Mouse (Mus musculus) testis, adult 2 months (tissue): ENCODE data around the gene Csrp2. TPM values are rescaled to one million over a fixed set of nuclear protein-coding genes. Genes with fewer than 3 reads are reported as not detected.

Experiments used
- H3K27ac ChIP-seq: fragments of 200-500 bp; 2 replicates; pipeline ENCODE4 v1.5.1; 2012; ENCODE audit warnings: low read depth, low read length; ENCODE audit not compliant: control insufficient read depth, insufficient read depth
- H3K27me3 ChIP-seq: fragments of 200-500 bp; 2 replicates; pipeline ENCODE4 v1.6.1; 2012; ENCODE audit warnings: mild to moderate bottlenecking, low read length, moderate library complexity; ENCODE audit not compliant: control insufficient read depth, insufficient read depth
- H3K36me3 ChIP-seq: fragments of 200-500 bp; 2 replicates; pipeline ENCODE4 v1.6.1; 2012; ENCODE audit warnings: mild to moderate bottlenecking, low read length; ENCODE audit not compliant: control insufficient read depth, insufficient read depth
- H3K4me1 ChIP-seq: fragments of 200-500 bp; 2 replicates; pipeline ENCODE4 v1.6.1; 2012; ENCODE audit warnings: low read length; ENCODE audit not compliant: control insufficient read depth, insufficient read depth
- H3K4me3 ChIP-seq: fragments of 200-500 bp; 2 replicates; pipeline ENCODE4 v1.5.1; 2012; ENCODE audit warnings: low read depth, mild to moderate bottlenecking, low read length, moderate library complexity, mixed read lengths; ENCODE audit not compliant: control insufficient read depth
- CTCF ChIP-seq: fragments of 200-500 bp; IDR thresholded peaks from 2 replicates; pipeline ENCODE4 v1.5.1; 2012; ENCODE audit warnings: low read depth, mild to moderate bottlenecking, inconsistent platforms, low read length, moderate library complexity; ENCODE audit not compliant: control insufficient read depth, insufficient read depth, insufficient replicate concordance
- POLR2A ChIP-seq: fragments of 200-500 bp; IDR thresholded peaks from 2 replicates; pipeline ENCODE4 v1.6.1; 2012; ENCODE audit warnings: low read depth, mild to moderate bottlenecking, inconsistent platforms, low read length, moderate library complexity; ENCODE audit not compliant: control insufficient read depth
- polyA plus RNA-seq: library from polyadenylated mRNA; depleted of rRNA; stranded (reverse); fragments of >200 nt; gene quantifications from 2 replicates; pipeline ENCODE4 v1.2.3, GENCODE M21; 2012

The Csrp2 gene
- polyA plus RNA-seq, 1 experiment = 37.4 TPM

DNA sequence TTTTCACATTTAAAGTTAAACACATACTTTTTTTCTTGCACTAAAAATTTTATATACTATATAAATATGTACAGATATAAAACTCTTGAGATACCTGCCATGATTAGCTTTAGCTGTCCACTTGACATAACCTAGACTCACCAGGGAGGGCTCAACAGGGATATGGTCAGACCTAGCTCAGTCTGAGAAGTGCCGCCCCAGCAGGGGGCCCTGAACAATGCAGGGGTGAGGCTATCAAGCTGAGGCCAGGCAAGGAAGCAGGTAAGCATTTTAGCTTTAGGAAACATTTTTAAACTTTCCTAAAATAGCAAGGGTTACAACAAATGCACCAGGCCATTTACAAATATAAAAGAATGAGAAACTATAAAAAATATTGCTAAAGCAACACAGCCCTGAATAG is 31.5 kb downstream of the Csrp2 start:
- Histone ChIP-seq H3K4me3 (no peak overlapping the region), H3K27ac (no peak overlapping the region), H3K27me3 (no peaks in the 10 kb centered on the region), H3K36me3 (peaks cover 1% of the 10 kb centered on the region; the same call in 1 of the 2 replicates), H3K4me1 (no peaks in the 10 kb centered on the region; the same call in 1 of the 2 replicates)
- TF ChIP-seq CTCF (no peak), POLR2A (no peak)

DNA sequence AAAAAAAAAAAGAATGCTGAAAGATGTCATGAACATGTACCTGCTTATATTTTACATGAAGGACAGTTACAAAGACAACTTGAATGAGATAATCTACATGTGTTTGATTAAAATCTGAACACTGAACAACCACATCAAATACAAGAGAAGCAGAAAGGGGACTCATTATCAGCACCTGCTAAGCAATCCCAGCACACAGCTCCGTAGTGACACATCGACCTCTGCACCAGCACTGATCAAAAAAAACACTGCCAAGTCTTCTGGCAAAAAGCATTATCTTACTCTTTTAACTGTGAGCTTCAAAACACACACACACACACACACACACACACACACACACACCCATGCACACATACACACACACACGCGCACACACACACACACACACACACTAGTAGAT is 32.2 kb downstream of the Csrp2 start:
- Histone ChIP-seq H3K36me3 (peaks cover 1% of the 10 kb centered on the region; the same call in 1 of the 2 replicates), H3K27ac (no peak overlapping the region)
- TF ChIP-seq CTCF (no peak), POLR2A (no peak)

DNA sequence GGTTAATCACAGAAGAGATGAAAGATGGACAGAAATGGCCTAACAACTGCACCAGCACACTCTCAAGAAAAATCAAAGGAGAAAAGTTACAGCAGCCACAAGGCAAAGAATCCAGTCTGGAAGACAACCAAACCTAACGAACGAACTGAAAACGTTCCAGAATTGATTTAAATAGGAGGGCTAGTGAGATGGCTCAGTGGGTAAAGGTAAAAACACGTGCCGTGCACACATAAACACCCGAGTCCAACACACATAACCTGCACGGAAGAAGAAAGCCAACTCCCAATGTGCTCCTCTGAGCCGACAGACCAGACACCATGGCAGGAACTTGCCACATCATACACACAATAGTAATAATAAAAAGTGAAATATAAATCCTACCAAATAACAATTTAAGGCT is 32.7 kb downstream of the Csrp2 start:
- no peak overlapping the region; the same call in 1 of the 2 replicates for H3K27ac ChIP-seq
- H3K4me1 ChIP-seq = no peaks in the 10 kb centered on the region; the same call in 1 of the 2 replicates
- no peaks in the 10 kb centered on the region for H3K27me3 ChIP-seq
- H3K36me3 ChIP-seq = peaks cover 1% of the 10 kb centered on the region; the same call in 1 of the 2 replicates
- TF ChIP-seq CTCF (no peak), POLR2A (no peak)
- no peak overlapping the region for H3K4me3 ChIP-seq

More for the DNA sequence above, 32.2 kb downstream of the Csrp2 start:
- Histone ChIP-seq H3K27me3 (no peaks in the 10 kb centered on the region), H3K4me1 (no peaks in the 10 kb centered on the region; the same call in 1 of the 2 replicates), H3K4me3 (no peak overlapping the region)

DNA sequence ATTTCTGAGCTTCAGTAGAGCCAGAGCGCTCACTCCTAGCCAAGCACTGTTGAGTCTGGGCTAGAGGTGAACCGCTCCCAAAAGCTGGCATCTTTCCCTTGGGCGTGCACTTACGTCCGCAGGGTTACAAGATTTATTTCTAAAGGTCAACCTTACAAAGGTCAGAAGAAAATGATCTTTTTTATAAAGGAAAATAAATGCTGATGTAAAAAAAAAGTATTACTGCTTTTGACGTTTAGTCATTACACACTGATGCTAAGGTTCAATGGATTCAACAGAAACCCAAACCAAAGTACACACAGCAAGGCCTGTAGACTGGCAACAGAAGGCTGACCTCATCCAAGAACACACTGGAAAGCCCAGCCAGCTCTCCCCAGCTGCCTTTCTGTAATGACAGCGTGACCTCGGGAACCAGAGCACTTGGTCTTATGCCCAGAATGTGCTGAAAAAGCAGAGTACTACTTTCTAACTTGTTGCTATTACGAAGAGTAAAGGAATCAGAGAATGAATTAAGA is 33.4 kb downstream of the Csrp2 start:
- H3K27me3 ChIP-seq = no peaks in the 10 kb centered on the region
- TF ChIP-seq POLR2A (no peak), CTCF (no peak)
- no peak overlapping the region; the same call in 1 of the 2 replicates for H3K27ac ChIP-seq
- H3K4me3 ChIP-seq = no peak overlapping the region
- no peaks in the 10 kb centered on the region for H3K36me3 ChIP-seq
- H3K4me1 ChIP-seq = no peaks in the 10 kb centered on the region; the same call in 1 of the 2 replicates

DNA sequence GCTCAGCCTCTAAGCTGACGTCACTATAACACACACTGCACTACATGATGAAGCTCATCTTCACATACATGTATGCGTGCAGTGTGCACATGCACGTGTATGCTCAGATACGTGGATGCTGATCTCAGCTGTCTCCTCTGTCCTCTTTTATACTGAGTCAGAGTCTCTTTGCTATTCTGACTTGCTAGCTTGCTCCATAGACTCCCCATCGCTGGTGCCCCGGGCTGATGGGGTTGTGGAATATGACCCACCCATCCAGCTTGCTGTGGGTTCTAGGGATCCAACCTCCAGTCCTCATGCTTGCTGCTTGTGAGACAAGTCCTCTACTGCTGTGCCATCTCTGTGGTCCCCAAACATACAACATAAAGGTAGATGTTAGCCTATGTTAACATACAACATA is 39.3 kb downstream of the Csrp2 start:
- Histone ChIP-seq H3K4me1 (no peaks in the 10 kb centered on the region), H3K27ac (no peak overlapping the region), H3K27me3 (no peaks in the 10 kb centered on the region), H3K4me3 (no peak overlapping the region), H3K36me3 (no peaks in the 10 kb centered on the region; the same call in 1 of the 2 replicates)
- TF ChIP-seq POLR2A (no peak), CTCF (no peak)

DNA sequence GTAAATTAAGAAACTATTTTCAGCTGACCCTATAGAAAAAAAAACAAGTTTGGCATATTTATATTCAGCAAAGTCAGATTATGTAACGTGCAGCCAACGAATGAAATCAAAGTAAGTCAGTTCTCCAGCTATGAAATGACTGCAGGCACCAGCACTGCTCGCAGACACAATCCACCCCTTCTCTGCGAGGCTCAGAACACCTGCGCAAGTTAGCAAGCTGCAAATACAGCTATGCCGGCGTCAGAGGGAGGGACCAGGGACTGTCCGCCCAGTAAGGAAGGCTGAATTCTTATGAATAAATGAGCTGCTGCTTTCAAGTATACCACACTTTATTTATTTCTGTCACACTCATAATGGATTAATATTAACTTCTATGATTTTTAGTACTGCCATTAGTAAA is 40.2 kb downstream of the Csrp2 start:
- no peak for TF ChIP-seq POLR2A
- TF ChIP-seq CTCF = no peak
- H3K4me3 ChIP-seq = no peak overlapping the region
- H3K27ac ChIP-seq = no peak overlapping the region
- no peaks in the 10 kb centered on the region; the same call in 1 of the 2 replicates for H3K36me3 ChIP-seq
- no peaks in the 10 kb centered on the region for H3K27me3 ChIP-seq
- no peaks in the 10 kb centered on the region for H3K4me1 ChIP-seq

DNA sequence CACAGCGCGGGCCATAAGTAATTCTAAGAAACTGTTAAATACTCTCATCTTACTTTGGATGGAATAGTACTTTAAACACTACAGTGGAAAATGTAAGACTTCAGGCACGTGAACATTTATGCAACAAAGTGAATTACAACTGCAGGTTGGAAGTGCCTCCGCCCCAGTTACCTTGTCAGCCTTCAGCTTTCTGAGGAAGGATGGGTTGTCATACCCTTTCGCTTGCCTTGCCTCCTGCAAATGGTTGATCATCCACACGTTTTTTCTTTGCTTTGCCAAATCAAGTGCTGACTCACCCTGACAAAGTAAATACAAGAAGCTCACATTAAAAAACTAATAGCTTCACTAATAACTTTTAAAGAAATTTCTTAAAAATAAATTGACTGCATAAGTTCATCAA is 41.3 kb downstream of the Csrp2 start:
- no peak overlapping the region for H3K27ac ChIP-seq
- no peaks in the 10 kb centered on the region for H3K4me1 ChIP-seq
- TF ChIP-seq POLR2A (no peak), CTCF (no peak)
- H3K4me3 ChIP-seq = no peak overlapping the region
- no peaks in the 10 kb centered on the region; the same call in 1 of the 2 replicates for H3K36me3 ChIP-seq
- H3K27me3 ChIP-seq = no peaks in the 10 kb centered on the region

DNA sequence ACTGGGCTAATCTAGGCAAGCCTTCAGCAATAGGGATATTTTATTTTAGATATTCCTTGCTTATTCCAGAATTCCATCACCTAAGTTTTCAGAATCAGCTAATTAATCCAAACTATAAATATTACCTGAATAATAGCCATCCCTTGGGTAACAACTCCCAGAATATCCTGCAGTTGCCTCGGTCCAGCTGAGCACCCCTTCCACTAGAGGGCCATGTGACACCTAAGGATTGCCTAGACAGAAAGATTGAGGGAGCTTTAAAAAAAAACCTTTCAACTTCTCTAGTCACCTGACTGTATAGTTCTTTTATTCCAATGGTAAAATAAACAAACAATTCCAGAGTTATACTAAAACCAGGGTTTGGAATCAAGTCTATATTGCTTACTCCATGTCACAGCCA is 42.6 kb downstream of the Csrp2 start:
- TF ChIP-seq POLR2A (no peak), CTCF (no peak)
- Histone ChIP-seq H3K4me3 (no peak overlapping the region), H3K27ac (no peak overlapping the region), H3K27me3 (no peaks in the 10 kb centered on the region), H3K36me3 (no peaks in the 10 kb centered on the region; the same call in 1 of the 2 replicates), H3K4me1 (no peaks in the 10 kb centered on the region)
